ENCODE assay signal across 10 mouse cellular contexts in the genomic region with DNA sequence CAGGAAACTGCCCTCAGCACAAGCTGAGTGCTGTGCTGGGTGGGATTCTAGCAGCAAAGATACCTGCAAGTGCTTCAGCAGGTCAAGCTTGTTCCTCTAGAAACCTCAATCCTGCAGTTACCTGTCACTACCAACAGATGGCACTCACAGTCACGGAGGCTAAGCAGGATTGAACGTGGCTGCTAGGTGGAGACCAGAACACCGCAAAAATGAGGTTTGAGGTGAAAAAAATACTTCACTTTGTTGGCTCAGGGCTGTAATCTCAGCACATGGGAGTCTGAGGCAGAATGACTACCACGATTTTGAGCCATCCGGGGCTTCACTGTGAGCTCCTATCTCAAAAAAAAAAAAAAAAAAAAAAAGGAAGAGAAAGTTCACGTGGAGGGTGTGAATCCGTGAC. TPM values are rescaled to one million over a fixed set of nuclear protein-coding genes. Genes with fewer than 3 reads are reported as not detected.
DNase-seq lines count a peak whose midpoint lies in the region; ATAC-seq and TF ChIP-seq lines count a peak whose summit lies in the region.
"Had no signal": no experiment of that assay in that cellular context is flagged by ENCODE, and none has a peak within 500 bp of the region (broad histone marks: within the 10 kb centered on the region; RNA-seq: fewer than 3 reads in every experiment).

No protein-coding gene starts in this region.

- H3K4me3 ChIP-seq in heart, embryonic 10.5 days, result no peak overlapping the region
- no peak overlapping the region for H3K4me3 ChIP-seq in layer of hippocampus, adult 2 months
- H3K4me3 ChIP-seq in stomach, embryonic 16.5 days (replicated peaks; ENCODE audit: low read length), result no peak overlapping the region
- H3K4me3 ChIP-seq: embryonic facial prominence, embryonic 15.5 days; megakaryocyte, embryonic 14.5 days had no signal

- 0 out of 2 replicates have a peak overlapping the region, but pooled peaks have one; percentile 22 for H3K4me2 ChIP-seq in stomach, embryonic 16.5 days (ENCODE audit: low read depth, low read length)
- H3K4me2 ChIP-seq: embryonic facial prominence, embryonic 15.5 days had no signal

- H3K9ac ChIP-seq in stomach, embryonic 16.5 days (ENCODE audit: low read length), result no peak overlapping the region
- H3K9ac ChIP-seq: embryonic facial prominence, embryonic 15.5 days had no signal

- H3K36me3 ChIP-seq in heart, embryonic 10.5 days, result no peaks in the 10 kb centered on the region
- H3K36me3 ChIP-seq in stomach, embryonic 16.5 days (ENCODE audit: control insufficient read depth, insufficient read depth, low read length), result no peaks in the 10 kb centered on the region
- H3K36me3 ChIP-seq: embryonic facial prominence, embryonic 15.5 days had no signal

- 21% methylated on average over 7 of the region's 7 CpGs for WGBS in heart, embryonic 10.5 days
- 24% methylated on average over 7 of the region's 7 CpGs for WGBS in stomach, embryonic 16.5 days

- peak; percentile 55 to 59 for DNase-seq in left cerebral cortex, adult 18-20 months (ENCODE audit: low spot score in 2 of 2)
- DNase-seq in left cerebral cortex, adult 11 months (ENCODE audit: low spot score), result no peak
- DNase-seq in ZHBTc4 (ENCODE audit: low read depth, low spot score), result peak; percentile 76
- peak; percentile 78 to 79 for DNase-seq in cerebellum, postnatal 14 days
- peak; percentile 77 for DNase-seq in heart, embryonic 10.5 days (ENCODE audit: low spot score)
- DNase-seq in layer of hippocampus, adult 2 months (ENCODE audit: low spot score in 2 of 2), result peak; percentile 40 to 50
- peak; percentile 60 for DNase-seq in lung, postnatal 25 days (ENCODE audit: low spot score)

- ATAC-seq in stomach, embryonic 16.5 days (ENCODE audit: insufficient read depth, low FRiP score), result no peak

- no peaks in the 10 kb centered on the region for H3K4me1 ChIP-seq in heart, embryonic 10.5 days
- 0 out of 2 replicates have a peak, but pooled peaks cover 6% of the 10 kb centered on the region for H3K4me1 ChIP-seq in stomach, embryonic 16.5 days (ENCODE audit: control insufficient read depth, insufficient read depth, low read length)
- H3K4me1 ChIP-seq: embryonic facial prominence, embryonic 15.5 days had no signal

- H3K27ac ChIP-seq in heart, embryonic 10.5 days, result no peak overlapping the region
- H3K27ac ChIP-seq in layer of hippocampus, adult 2 months, result no peak overlapping the region
- H3K27ac ChIP-seq in stomach, embryonic 16.5 days (ENCODE audit: low read length), result no peak overlapping the region
- H3K27ac ChIP-seq: embryonic facial prominence, embryonic 15.5 days had no signal

- H3K9me3 ChIP-seq in heart, embryonic 10.5 days, result no peaks in the 10 kb centered on the region
- H3K9me3 ChIP-seq in stomach, embryonic 16.5 days (replicated peaks; ENCODE audit: control insufficient read depth, low read length), result no peaks in the 10 kb centered on the region
- H3K9me3 ChIP-seq: embryonic facial prominence, embryonic 15.5 days; megakaryocyte, embryonic 14.5 days had no signal

- peak; percentile 94 for TF ChIP-seq CTCF in layer of hippocampus, adult 2 months (conservative IDR thresholded peaks at IDR 0.05)

- H3K27me3 ChIP-seq in heart, embryonic 10.5 days (ENCODE audit: insufficient read depth, poor library complexity, severe bottlenecking), result no peaks in the 10 kb centered on the region
- H3K27me3 ChIP-seq in stomach, embryonic 16.5 days (ENCODE audit: control insufficient read depth, insufficient read depth, low read length), result no peaks in the 10 kb centered on the region
- H3K27me3 ChIP-seq: embryonic facial prominence, embryonic 15.5 days had no signal

RNA-seq across cellular contexts. Expression of gene Atp12a, which starts 50.4 kb away (rescaled TPM):
- not detected for total RNA-seq in left cerebral cortex, adult 18-20 months (2021)
- not detected in 2 replicates for polyA plus RNA-seq in heart, embryonic 10.5 days (2016; fragmentation: Nextera tagmentation; extraction: Ambion mirVana)
- total RNA-seq in layer of hippocampus, adult 2 months (2021), result not detected
- 0.04 and 0.19 TPM in 2 replicates for polyA plus RNA-seq in stomach, embryonic 16.5 days (2015; fragmentation: Nextera tagmentation; extraction: Ambion mirVana)

RNA-seq across cellular contexts. Expression of gene Gzmb, which starts 52.4 kb away (rescaled TPM):
- not detected for total RNA-seq in left cerebral cortex, adult 18-20 months (2021)
- polyA plus RNA-seq in heart, embryonic 10.5 days (2016; fragmentation: Nextera tagmentation; extraction: Ambion mirVana), result 0.09 TPM in 1 of 2 replicates, not detected in the other
- not detected for total RNA-seq in layer of hippocampus, adult 2 months (2021)
- 1.6 and 1.9 TPM in 2 replicates for polyA plus RNA-seq in stomach, embryonic 16.5 days (2015; fragmentation: Nextera tagmentation; extraction: Ambion mirVana)
